Mouse (Mus musculus) monocyte, adult 2 months (primary cell): ENCODE measurements at regions not wholly inside any gene's neighbourhood (a gene's known extent, or its start where the extent isn't known, plus 50 kb on each side); places are given as distances from the start of the nearest gene placed in this dataset.

Experiments used
- DNase-seq, 2 experiments: peaks; one replicate each; pipeline ENCODE4 v3.0.0; 2022; ENCODE audit warnings: low spot score in 2 of 2, low read depth in 1 of 2

DNA sequence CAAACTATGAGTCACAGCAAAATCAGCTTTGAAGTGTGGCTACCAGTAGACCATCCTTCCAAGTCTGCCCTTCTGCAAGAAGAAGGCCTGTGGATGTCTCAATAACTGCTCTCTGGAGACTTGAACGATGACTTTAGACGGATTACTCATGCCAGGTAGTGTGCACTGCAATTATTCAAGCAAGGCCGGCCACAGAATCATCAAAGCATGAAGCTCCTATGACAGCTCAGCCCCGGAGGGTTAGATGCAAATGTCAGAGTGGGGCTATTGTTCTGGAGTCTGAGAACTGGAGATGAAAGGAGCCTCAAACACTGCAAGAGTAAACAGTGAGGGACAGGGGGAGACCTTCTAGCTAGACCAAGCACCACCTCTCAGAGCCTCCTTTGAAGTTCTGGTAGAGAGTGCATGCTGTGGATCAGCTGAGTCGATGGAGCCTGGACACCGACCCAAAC is 173.8 kb upstream of the Dmrta1 start:
- no peak for DNase-seq

DNA sequence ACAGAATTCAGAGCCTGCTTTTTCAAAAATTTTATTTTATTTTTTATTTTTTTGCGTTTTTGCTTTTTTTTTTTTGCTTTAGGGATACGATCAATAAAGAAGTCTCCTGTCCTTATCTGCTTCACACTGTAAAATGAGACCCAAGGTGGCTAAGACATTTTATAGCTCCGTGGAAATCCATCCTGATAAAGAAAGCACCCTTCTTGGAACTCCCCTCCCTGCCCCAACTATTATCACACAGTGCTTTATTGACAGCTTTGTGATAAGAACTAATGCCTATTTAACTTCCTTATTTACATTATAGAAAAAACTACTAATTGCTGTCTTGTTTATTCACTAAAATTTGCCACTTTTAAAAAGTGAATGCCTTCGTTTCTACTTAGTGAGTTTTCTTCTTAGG is 179.0 kb upstream of the Dmrta1 start:
- DNase-seq = no peak

DNA sequence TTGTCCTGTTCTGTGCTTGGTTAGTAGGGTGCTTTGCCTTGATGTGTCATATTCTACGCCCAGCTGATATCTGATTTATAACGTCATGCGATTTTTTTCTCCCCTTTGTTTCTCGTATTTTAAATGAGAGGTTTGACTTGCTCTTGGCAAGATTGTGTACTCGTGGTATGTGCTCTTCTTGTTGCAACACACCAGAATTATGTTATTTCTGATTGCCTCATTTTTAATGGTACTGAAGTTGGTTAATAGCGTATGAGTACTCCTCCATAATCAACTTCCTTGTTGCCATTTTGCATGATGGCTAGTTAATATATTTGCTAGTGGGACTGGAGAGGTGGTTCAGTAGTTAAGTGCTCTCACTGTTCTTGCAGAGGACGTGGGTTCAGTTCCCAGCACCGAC is 180.1 kb upstream of the Cdkn2b start:
- DNase-seq = no peak

DNA sequence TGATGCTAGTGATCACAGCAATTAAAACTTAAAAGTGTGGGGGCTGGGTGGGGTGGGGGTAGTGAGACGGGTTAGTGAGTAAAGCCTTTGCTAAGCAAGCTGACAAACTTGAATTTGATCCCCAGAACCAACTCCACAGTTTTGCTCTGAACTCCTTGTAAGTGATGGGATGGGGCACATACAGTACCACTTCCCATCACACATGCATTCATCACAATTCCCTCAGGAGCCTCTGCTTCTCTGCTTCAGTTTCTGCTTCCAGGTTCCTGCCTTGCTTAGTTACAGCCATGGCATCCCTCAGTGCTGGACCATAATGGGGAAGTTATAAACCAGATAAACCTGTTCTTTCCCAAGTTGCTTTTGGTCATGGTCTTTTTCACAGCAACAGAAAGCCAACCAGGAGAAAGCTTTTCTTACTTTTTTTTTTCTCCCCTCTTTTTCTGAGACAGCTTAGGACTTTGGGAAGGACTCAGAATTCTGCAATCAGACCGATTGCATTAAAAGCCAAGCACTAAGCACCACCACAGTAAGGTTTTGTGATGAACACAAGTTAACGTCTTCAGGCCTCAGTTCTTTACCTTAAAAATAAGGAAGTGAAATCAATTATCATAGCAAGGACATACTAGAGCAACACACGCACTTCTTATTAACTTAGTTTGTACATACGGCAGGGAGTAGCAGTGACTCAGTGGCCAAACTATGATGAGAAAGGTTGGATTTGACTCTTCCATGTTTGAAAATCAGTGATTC is 176.8 kb upstream of the Cdkn2b start:
- no peak for DNase-seq

GRCm38 (mm10) chr4:89486963-89487362 is 176.1 kb upstream of the Cdkn2b start:
- no peak for DNase-seq

DNA sequence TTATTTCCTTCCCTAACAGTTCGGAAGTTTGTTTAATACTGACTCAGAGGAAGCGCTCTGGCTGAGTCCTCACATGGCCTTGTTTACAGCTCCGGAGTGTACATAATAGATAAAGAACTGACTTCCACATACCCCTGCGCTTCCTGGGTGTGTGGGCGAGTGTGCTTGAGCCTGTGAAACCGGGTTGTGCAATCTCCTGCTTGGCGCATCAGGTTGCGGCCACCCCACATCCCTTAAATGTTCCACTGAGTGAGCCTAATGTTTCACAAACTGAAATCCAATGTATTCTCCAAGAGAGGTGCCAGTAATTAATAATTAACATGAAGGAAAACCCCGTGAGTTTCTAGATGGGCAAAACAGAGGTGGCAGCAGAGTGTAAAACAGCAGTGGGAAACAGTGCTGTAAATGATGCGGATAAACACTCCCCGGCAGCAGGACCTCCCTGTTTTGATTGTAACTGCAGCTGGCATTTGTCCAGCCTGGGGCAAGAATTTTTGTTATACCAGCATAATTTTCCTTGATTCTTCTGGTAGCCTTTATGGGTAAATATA is 175.2 kb upstream of the Cdkn2b start:
- no peak for DNase-seq

DNA sequence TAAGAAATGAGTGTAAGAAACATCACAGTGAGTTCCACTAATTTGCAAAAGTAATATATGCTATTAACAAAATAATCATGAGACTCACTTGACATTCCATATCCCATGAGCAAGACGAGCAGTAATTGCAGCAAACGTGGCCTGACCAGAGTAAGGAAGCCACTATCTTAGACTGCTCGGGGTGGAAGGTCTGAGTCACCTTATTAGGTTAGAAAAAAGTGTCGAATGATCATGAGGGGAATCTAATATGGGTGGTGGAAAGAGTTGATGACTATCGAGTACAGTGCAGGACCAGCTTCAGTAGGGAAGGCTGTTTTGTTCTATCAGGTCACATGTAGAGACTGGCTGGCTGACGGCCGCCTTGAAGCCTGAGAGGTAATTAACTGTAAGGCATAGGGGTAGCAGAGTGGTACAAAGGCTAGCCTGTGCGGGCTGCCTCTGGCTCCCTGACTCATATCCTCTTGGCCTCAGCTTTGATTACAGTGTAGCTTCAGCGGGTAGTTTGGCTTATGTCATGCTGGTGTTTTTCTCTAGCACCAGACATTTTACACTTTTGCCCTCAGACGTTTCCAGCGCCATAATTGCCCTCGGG is 167.9 kb upstream of the Cdkn2b start:
- DNase-seq = no peak

DNA sequence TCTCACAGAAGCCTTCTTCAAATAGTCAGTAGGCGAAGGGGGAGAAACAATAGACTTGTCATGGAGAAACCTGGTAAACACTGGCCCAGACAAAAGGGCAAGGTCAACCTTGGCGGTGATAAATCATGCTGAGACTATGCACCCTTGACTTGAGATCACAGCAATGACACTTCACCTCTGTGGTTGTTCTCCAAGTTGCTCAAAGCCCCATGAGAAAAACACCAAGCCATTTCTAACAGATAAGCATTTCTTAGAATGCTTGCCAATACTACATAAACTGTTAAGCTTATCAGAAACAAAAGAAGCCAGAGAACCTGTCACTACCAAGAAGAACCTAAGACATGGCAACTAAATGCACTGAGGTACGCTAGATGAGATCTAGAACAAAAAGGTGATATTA is 165.0 kb upstream of the Cdkn2b start:
- DNase-seq = no peak

- DNase-seq = no peak
These were observed 164.2 kb upstream of the Cdkn2b start for GRCm38 (mm10) chr4:89474836-89475541.

DNA sequence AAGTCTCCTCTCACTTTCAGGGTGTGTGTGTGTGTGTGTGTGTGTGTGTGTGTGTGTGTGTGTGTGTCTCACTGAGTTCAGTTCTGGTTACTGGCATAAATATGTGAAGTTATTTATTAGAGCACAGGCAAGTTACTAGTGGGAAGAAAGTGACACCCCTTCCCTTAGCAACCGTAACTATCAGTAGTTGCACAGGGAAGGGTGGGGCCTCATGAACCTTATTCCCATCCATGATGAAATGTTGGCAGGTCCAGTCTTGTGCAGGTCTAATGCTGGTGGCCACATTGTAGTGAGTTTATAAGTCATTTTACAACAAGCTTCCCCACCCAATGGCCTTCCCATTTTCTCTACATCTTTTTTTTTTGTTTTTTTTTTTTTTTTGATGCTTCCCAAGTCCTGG is 160.6 kb upstream of the Cdkn2b start:
- no peak for DNase-seq

DNA sequence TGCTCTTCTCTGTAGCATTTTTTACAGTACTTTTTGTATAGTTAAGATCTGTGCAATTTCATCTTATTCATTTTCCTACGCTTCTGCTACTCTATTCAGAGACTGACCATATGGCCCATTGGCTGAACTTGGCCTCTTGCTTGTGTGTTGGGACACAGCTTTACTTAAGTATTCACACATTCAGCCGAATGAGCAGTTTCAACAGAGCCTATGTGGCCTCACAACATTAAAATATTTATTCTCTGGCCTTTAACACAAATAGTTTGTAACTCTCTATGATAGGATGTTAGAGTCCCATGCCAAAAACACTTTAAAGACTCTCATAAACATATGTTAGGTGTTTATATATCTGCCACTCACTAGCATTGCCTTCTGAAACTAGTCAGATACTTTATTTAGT is 159.9 kb upstream of the Cdkn2b start:
- DNase-seq = no peak

DNA sequence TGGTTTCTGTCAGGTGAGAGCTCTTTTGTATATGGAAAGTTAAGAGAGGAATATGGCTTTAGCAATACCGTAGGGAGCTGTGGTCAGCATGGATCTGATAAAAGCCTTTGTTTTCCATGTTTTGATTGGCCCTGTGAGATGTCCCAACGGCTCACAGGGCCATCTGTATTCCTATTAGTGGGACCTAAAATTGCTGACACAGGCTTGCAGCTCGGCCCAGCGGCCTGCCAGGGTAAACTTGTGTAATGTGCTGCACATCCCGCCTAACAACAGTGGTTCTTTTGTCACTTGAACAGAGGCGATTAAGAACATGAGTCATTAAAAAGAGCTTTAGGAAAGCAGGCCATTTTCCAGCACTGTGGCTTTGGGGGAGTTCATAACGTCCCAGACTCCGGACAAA is 159.0 kb upstream of the Cdkn2b start:
- no peak for DNase-seq

DNA sequence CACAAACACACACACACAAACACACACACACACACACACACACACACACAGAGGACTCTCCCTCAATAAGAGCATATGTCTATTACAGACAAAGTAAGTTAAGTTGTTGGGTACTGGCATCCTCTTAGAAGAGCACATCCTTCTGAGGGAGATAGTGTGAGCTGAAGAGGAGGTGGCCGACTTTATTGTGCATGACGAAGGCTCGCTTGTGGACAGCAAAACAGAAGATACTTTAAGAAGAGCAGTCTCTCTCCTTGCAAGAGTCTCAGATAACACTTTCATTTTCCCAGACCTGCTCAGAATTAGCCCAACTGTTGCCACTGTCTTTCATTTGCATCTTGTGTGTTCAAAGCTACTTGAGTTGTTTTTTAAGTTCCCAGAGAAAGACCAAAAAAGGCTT is 158.6 kb upstream of the Cdkn2b start:
- DNase-seq = no peak

DNA sequence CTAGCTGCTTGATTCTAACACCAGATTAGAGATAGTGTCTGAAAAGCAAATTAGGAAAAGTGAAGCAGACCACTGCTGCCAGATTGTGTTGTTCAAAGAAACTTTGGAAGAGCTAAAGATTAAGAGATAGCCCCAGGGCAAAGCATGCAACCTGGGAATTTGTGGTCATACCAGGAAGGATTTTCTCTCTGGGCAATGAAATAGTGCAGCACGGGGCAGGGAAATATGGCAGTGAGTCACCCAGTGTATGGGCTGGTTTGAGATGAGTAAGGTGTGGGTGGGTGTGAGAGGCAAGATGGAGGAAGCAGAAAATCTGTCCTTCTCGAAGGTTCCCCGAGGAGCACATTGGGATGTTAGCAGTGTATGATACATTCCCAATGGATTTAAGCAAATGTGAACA is 155.9 kb upstream of the Cdkn2b start:
- DNase-seq = no peak

DNA sequence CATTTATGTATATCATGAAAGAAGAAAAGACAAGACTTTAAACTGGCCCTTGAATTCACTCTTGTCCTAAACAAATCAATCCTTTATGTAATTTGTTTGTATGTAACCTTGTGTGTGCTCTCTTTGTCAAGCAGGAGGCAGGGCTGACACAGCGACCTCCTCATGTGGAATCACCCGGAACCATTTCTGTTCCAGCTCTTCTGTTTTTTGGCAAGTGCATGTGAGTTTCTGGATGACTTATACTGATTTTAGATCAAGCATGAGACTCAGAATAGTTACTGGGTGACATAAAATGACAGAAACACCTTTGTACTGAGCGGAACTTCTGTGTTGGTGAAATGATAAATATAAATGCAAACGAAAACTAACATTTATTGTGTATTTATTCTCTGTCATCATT is 152.3 kb upstream of the Cdkn2b start:
- no peak for DNase-seq

- DNase-seq = no peak
These were observed 149.4 kb upstream of the Cdkn2b start for GRCm38 (mm10) chr4:89460170-89460762.

DNA sequence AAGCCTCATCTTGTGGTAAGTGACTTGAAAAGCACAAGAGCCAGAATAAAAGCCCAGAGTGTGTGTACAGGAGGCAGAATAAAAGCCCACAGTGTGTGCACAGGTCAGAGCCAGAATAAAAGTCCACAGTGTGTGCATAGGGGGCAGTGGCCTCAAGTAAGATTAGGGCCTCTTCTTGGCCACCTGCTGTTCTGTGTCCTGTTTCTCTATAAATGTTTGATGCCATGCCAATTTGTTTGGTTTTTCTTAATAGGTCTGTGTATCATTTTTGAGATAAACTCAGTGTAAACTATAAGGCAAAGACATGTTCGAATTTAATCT is 148.5 kb upstream of the Cdkn2b start:
- no peak for DNase-seq

- DNase-seq = no peak
These were observed 147.9 kb upstream of the Cdkn2b start for GRCm38 (mm10) chr4:89458628-89459345.

DNA sequence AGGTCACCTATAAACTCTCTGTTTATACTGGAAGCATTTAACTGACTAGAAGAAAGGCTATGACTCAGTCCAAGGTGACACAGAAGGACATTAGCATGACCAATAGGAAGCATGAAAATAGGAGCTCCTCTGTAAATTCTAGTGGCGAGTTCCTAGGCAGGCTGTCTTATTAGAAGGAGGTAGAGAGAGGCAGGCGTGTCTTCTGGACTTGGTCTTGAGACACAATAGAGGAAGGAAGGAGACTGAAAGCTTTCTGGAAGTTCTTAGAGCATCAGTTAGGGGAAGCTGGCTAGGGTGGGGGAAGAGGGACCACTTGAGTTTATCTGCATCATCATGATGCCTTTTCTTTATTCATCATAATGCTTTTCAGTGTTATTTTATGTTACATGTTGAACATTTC is 147.0 kb upstream of the Cdkn2b start:
- no peak for DNase-seq

GRCm38 (mm10) chr4:89454926-89455325 is 144.1 kb upstream of the Cdkn2b start:
- no peak for DNase-seq

GRCm38 (mm10) chr4:89453051-89453450 is 142.2 kb upstream of the Cdkn2b start:
- no peak for DNase-seq
